8 mouse cellular contexts compared by ENCODE assay signal in the genomic region with DNA sequence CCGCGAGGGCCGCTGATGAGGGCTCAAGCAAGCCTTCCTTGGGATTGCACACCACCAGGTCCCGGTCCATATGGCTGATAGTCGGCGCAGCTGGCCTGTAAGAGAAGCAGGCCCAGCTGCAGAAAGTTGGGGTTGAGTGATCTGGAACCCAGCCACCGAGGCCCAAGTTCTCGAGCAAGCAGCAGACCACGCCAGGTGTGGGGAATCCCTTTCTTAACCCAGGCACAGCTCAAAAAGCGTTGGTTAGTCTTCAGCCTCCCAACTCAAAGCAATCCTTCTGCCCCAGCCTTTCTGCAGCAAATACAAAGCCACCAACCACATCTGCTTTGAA. TPM values are rescaled to one million over a fixed set of nuclear protein-coding genes. Genes with fewer than 3 reads are reported as not detected.
A peak's percentile ranks its signal among the peaks of the same experiment; 100 is the strongest.
DNase-seq lines count a peak whose midpoint lies in the region; ATAC-seq and TF ChIP-seq lines count a peak whose summit lies in the region.

Tpmt (minus strand) TSS at position 121 of the 331 bp plus-strand sequence.

- TF ChIP-seq POLR2A in CH12.LX (IDR thresholded peaks at IDR 0.05; ENCODE audit: low read depth, low read length) = no peak
- no peak for TF ChIP-seq POLR2A in thymus, adult 2 months (IDR thresholded peaks at IDR 0.05; ENCODE audit: control insufficient read depth, extremely low read depth, insufficient read depth, low read length, poor library complexity)

- peak; percentile 24 for DNase-seq in gastrocnemius, postnatal 14 days
- no peak for DNase-seq in gastrocnemius, postnatal 25 days
- peak; percentile 65 for DNase-seq in CH12.LX (ENCODE audit: extremely low read depth)
- DNase-seq in thymus, adult 2 months = peak; percentile 30
- no peak for DNase-seq in Muller cell, postnatal 12 days (ENCODE audit: inconsistent ontology term)

- 0 out of 2 replicates have a peak, but pooled peaks have one; percentile 39 for TF ChIP-seq EP300 in CH12.LX (IDR thresholded peaks at IDR 0.05; ENCODE audit: low read length)

- in situ Hi-C loops in CH12.LX (cut with MboI; ENCODE audit: low pct_ligation_motif_present, low pct_unique_long_range_greater_than_20kb, low sequenced_read_pairs) = no loop called here

- peak within 1 kb of the TSS; percentile 51 for H3K9ac ChIP-seq in CH12.LX (ENCODE audit: insufficient read depth, low read depth)
- peak within 1 kb of the TSS; percentile 79 for H3K9ac ChIP-seq in embryonic facial prominence, embryonic 12.5 days
- peak within 1 kb of the TSS; percentile 75 for H3K9ac ChIP-seq in intestine, embryonic 15.5 days

- no peak within 1 kb of the TSS for H3K27ac ChIP-seq in CH12.LX (ENCODE audit: insufficient read depth, low read depth)
- H3K27ac ChIP-seq in embryonic facial prominence, embryonic 12.5 days = peak within 1 kb of the TSS; percentile 42
- H3K27ac ChIP-seq in intestine, embryonic 15.5 days = peak within 1 kb of the TSS; percentile 68
- H3K27ac ChIP-seq in thymus, adult 2 months (ENCODE audit: control insufficient read depth, insufficient read depth, low read length) = no peak within 1 kb of the TSS

- no peak for TF ChIP-seq CTCF in CH12.LX (conservative IDR thresholded peaks at IDR 0.05 in 1 of 2, IDR thresholded peaks at IDR 0.05 in 1 of 2; ENCODE audit: low read depth in 2 of 2, low read length in 2 of 2)
- no peak for TF ChIP-seq CTCF in thymus, adult 2 months (IDR thresholded peaks at IDR 0.05; ENCODE audit: borderline replicate concordance, control insufficient read depth, extremely low read depth, insufficient read depth, low read length, poor library complexity)

- dilution Hi-C loops in CH12.LX (cut with MboI; ENCODE audit: extremely low pct_ligation_motif_present, extremely low pct_unique_long_range_greater_than_20kb, low sequenced_read_pairs) = no loop called here

- peaks cover 0 to 15% of the 10 kb centered on the region in 2 experiments for H3K36me3 ChIP-seq in CH12.LX (replicated peaks in 1 of 2; ENCODE audit: control insufficient read depth in 1 of 2, insufficient read depth in 1 of 2, low read length in 1 of 2)
- peaks cover 9% of the 10 kb centered on the region for H3K36me3 ChIP-seq in embryonic facial prominence, embryonic 12.5 days
- 0 out of 2 replicates have a peak, but pooled peaks cover 5% of the 10 kb centered on the region for H3K36me3 ChIP-seq in intestine, embryonic 15.5 days
- peaks cover 3% of the 10 kb centered on the region; the same call in 1 of the 2 replicates for H3K36me3 ChIP-seq in thymus, adult 2 months (ENCODE audit: control insufficient read depth, insufficient read depth, low read length)

- H3K27me3 ChIP-seq in CH12.LX (replicated peaks) = no peaks in the 10 kb centered on the region
- H3K27me3 ChIP-seq in embryonic facial prominence, embryonic 12.5 days = no peaks in the 10 kb centered on the region
- H3K27me3 ChIP-seq in intestine, embryonic 15.5 days (replicated peaks) = no peaks in the 10 kb centered on the region
- no peaks in the 10 kb centered on the region for H3K27me3 ChIP-seq in thymus, adult 2 months (ENCODE audit: control insufficient read depth, insufficient read depth, low read length)

- H3K4me3 ChIP-seq in CH12.LX (replicated peaks in 1 of 3; ENCODE audit: low read depth in 2 of 3, low read length in 2 of 3, poor library complexity in 1 of 3) = peak within 1 kb of the TSS; percentile 66 to 89 (median 81)
- peak within 1 kb of the TSS; percentile 90 for H3K4me3 ChIP-seq in embryonic facial prominence, embryonic 12.5 days
- peak within 1 kb of the TSS; percentile 90 for H3K4me3 ChIP-seq in intestine, embryonic 15.5 days (replicated peaks)
- peak within 1 kb of the TSS; percentile 82 for H3K4me3 ChIP-seq in thymus, adult 2 months (ENCODE audit: control insufficient read depth, insufficient read depth, low read length)

- peak within 1 kb of the TSS; percentile 89 for H3K4me2 ChIP-seq in CH12.LX (ENCODE audit: insufficient read depth, low read depth, poor library complexity, severe bottlenecking)
- peak within 1 kb of the TSS; percentile 99 for H3K4me2 ChIP-seq in embryonic facial prominence, embryonic 12.5 days (replicated peaks)
- H3K4me2 ChIP-seq in intestine, embryonic 15.5 days (replicated peaks) = peak within 1 kb of the TSS; percentile 99

- TF ChIP-seq RAD21 in CH12.LX (IDR thresholded peaks at IDR 0.05; ENCODE audit: low read depth, low read length) = no peak

- intact Hi-C loops in gastrocnemius, postnatal 14 days (cut with DNase I; ENCODE audit: low total_unique reads) = no loop called here

- 21% methylated on average over 10 of the region's 10 CpGs for WGBS in embryonic facial prominence, embryonic 12.5 days
- 17% methylated on average over 10 of the region's 10 CpGs for WGBS in intestine, embryonic 15.5 days
- WGBS in thymus, adult 2 months = 6% methylated on average over 10 of the region's 10 CpGs

- H3K9me3 ChIP-seq in CH12.LX (replicated peaks; ENCODE audit: low read length) = no peaks in the 10 kb centered on the region
- no peaks in the 10 kb centered on the region for H3K9me3 ChIP-seq in embryonic facial prominence, embryonic 12.5 days
- no peaks in the 10 kb centered on the region for H3K9me3 ChIP-seq in intestine, embryonic 15.5 days

- no peak for ATAC-seq in embryonic facial prominence, embryonic 12.5 days (ENCODE audit: insufficient number of reproducible peaks, insufficient read depth, low FRiP score, low TSS enrichment)
- ATAC-seq in intestine, embryonic 15.5 days = no peak
- ATAC-seq in megakaryocyte progenitor cell, adult 5-6 weeks (replicated peaks; ENCODE audit: poor library complexity) = 0 out of 2 replicates have a peak, but pooled peaks have one; percentile 1

- H3K79me2 ChIP-seq in CH12.LX (replicated peaks; ENCODE audit: control insufficient read depth, extremely low read depth, insufficient read depth, poor library complexity, severe bottlenecking) = no peaks in the 10 kb centered on the region; the same call in 1 of the 2 replicates

- peaks cover 0 to 19% of the 10 kb centered on the region in 2 experiments; a peak in 2 of 4 replicates for H3K4me1 ChIP-seq in CH12.LX (ENCODE audit: control insufficient read depth in 1 of 2, insufficient read depth in 2 of 2)
- peaks cover 4% of the 10 kb centered on the region; the same call in 1 of the 2 replicates for H3K4me1 ChIP-seq in embryonic facial prominence, embryonic 12.5 days
- peaks cover 8% of the 10 kb centered on the region; the same call in 1 of the 2 replicates for H3K4me1 ChIP-seq in intestine, embryonic 15.5 days (replicated peaks)
- peaks cover 9% of the 10 kb centered on the region for H3K4me1 ChIP-seq in thymus, adult 2 months (replicated peaks; ENCODE audit: control insufficient read depth, insufficient read depth, low read length)

TF ChIP-seq in CH12.LX, 34 proteins besides CTCF, POLR2A, EP300 and RAD21:
- TF ChIP-seq IRF4 (IDR thresholded peaks at IDR 0.05; ENCODE audit: low read depth, low read length) (0 out of 2 replicates have a peak, but pooled peaks have one; percentile 17), MAFK (IDR thresholded peaks at IDR 0.05; ENCODE audit: insufficient replicate concordance, low read length) (no peak), RCOR1 (conservative IDR thresholded peaks at IDR 0.05; ENCODE audit: low read depth, low read length) (no peak), SIN3A (IDR thresholded peaks at IDR 0.05; ENCODE audit: low read length) (peak; percentile 56; the same call in 1 of the 2 replicates), UBTF (IDR thresholded peaks at IDR 0.05; ENCODE audit: low read depth, low read length) (peak; percentile 71; the same call in 1 of the 2 replicates), MYC (IDR thresholded peaks at IDR 0.05; ENCODE audit: low read depth, low read length) (no peak), ETS1 (conservative IDR thresholded peaks at IDR 0.05; ENCODE audit: low read depth, low read length) (peak; percentile 34; the same call in 1 of the 2 replicates), MEF2A (IDR thresholded peaks at IDR 0.05; ENCODE audit: borderline replicate concordance, low read depth, low read length) (0 out of 2 replicates have a peak, but pooled peaks have one; percentile 26), TCF12 (IDR thresholded peaks at IDR 0.05; ENCODE audit: low read depth, low read length) (peak; percentile 92)

RNA-seq across cellular contexts. Expression of gene Tpmt, which starts in this region (rescaled TPM):
- 1 to 10 TPM; 4.6 to 6.5 TPM for total RNA-seq in gastrocnemius, postnatal 14 days (2021)
- 1 to 10 TPM; 4.1 to 5.1 TPM for total RNA-seq in gastrocnemius, postnatal 25 days (2021)
- total RNA-seq in CH12.LX (2012; rRNA removed) = 1.2 and 1.6 TPM in 2 replicates
- total RNA-seq in CH12.LX (2014; rRNA removed) = 2.5 and 3.6 TPM in 2 replicates
- 1.9 and 3.1 TPM in 2 replicates for polyA plus RNA-seq in CH12.LX (2012; ENCODE audit: insufficient read length, low read depth)
- polyA plus RNA-seq in embryonic facial prominence, embryonic 12.5 days (2016; fragmentation: Nextera tagmentation; extraction: Ambion mirVana) = 25.5 and 27.7 TPM in 2 replicates
- polyA plus RNA-seq in intestine, embryonic 15.5 days (2015; fragmentation: Nextera tagmentation; extraction: Ambion mirVana) = 24.1 and 24.2 TPM in 2 replicates
- 6.5 and 9.4 TPM in 2 replicates for total RNA-seq in megakaryocyte progenitor cell, adult 5-6 weeks (2015)
- total RNA-seq in megakaryocyte progenitor cell, adult 5-6 weeks (2017) = 1.5 and 3.1 TPM in 2 replicates
- polyA plus RNA-seq in thymus, adult 2 months (2012; rRNA removed) = 2.1 and 3.1 TPM in 2 replicates

Comparison
In these comparisons a context has a peak if more than half of its experiments do, and no peak if none do; other contexts are left out.
1. DNase-seq: peak in gastrocnemius, postnatal 14 days (single experiment), CH12.LX (single experiment) and thymus, adult 2 months (single experiment); none in gastrocnemius, postnatal 25 days (single experiment) and Muller cell, postnatal 12 days (single experiment).
2. H3K27ac ChIP-seq: peak in embryonic facial prominence, embryonic 12.5 days (single experiment) and intestine, embryonic 15.5 days (single experiment); none in CH12.LX (single experiment) and thymus, adult 2 months (single experiment).
3. Peak in every context shown above with its lines, with median percentiles within 50 percentile points of each other: H3K4me2 ChIP-seq, H3K4me3 ChIP-seq and H3K9ac ChIP-seq.